Mouse (Mus musculus): ENCODE data around the gene Pou2f3. TPM values are rescaled to one million over a fixed set of nuclear protein-coding genes. Genes with fewer than 3 reads are reported as not detected.

Gene Pou2f3
- 0.02 TPM in 1 of 2 replicates, not detected in the other for polyA plus RNA-seq (2012; rRNA removed)

GRCm38 (mm10) chr9:43210190-43210682 lies at the start of gene Pou2f3:
TSS of gene Pou2f3 (minus strand) at chr9:43210369.

GRCm38 (mm10) chr9:43239712-43240593 lies 29.8 kb upstream of the Pou2f3 start, which contains the start of gene Oaf:
TSS of gene Oaf (minus strand) at chr9:43239911.

GRCm38 (mm10) chr9:43116134-43116996 lies 93.8 kb downstream of the Pou2f3 start, which contains the start of gene Tmem136:
TSS of gene Tmem136 (minus strand) at chr9:43116570.

GRCm38 (mm10) chr9:43107187-43107517 lies 103.0 kb downstream of the Pou2f3 start, which contains the start of gene Arhgef12:
TSS of gene Arhgef12 (minus strand) at chr9:43107239.

Other genes starting within 250 kb of the Pou2f3 start
- gene Arhgef12, start 103.1 kb downstream of the Pou2f3 start, polyA plus RNA-seq (2012; rRNA removed) = 21.0 and 27.2 TPM in 2 replicates
- gene Tmem136, start 93.8 kb downstream of the Pou2f3 start, polyA plus RNA-seq (2012; rRNA removed) = 21.6 and 23.1 TPM in 2 replicates
- 29.5 and 62.2 TPM in 2 replicates for gene Oaf, start 29.5 kb upstream of the Pou2f3 start, polyA plus RNA-seq (2012; rRNA removed)
- 0.49 and 1.6 TPM in 2 replicates for gene Trim29, start 100.5 kb upstream of the Pou2f3 start, polyA plus RNA-seq (2012; rRNA removed)

All from central nervous system, embryonic 11.5 days (tissue).